Mouse (Mus musculus): ENCODE measurements around the gene Foxn1.

Gene Foxn1

GRCm38 (mm10) chr11:78358330-78359007, 27.9 kb downstream of the Foxn1 start:
- peak in 1 of 2 experiments; percentile 46 for DNase-seq (ENCODE audit: low spot score in 2 of 2)

GRCm38 (mm10) chr11:78355471-78356238, 30.7 kb downstream of the Foxn1 start:
- DNase-seq (ENCODE audit: low spot score in 2 of 2), result peak; percentile 58 to 75

GRCm38 (mm10) chr11:78354905-78355304, 31.5 kb downstream of the Foxn1 start:
- no peak for DNase-seq (ENCODE audit: low spot score in 2 of 2)

- no peak for DNase-seq (ENCODE audit: low spot score in 2 of 2)
Observed at GRCm38 (mm10) chr11:78353081-78353480, 33.3 kb downstream of the Foxn1 start.

- no peak for DNase-seq (ENCODE audit: low spot score in 2 of 2)
Observed at GRCm38 (mm10) chr11:78349441-78350358, 36.7 kb downstream of the Foxn1 start.

GRCm38 (mm10) chr11:78348474-78348873, 37.9 kb downstream of the Foxn1 start:
- DNase-seq (ENCODE audit: low spot score in 2 of 2), result no peak

- DNase-seq (ENCODE audit: low spot score in 2 of 2), result no peak
Observed at GRCm38 (mm10) chr11:78347908-78348307, 38.5 kb downstream of the Foxn1 start.

GRCm38 (mm10) chr11:78347070-78347754, 39.1 kb downstream of the Foxn1 start:
- DNase-seq (ENCODE audit: low spot score in 2 of 2), result peak; percentile 68 to 80

GRCm38 (mm10) chr11:78346326-78347069, 39.9 kb downstream of the Foxn1 start:
- DNase-seq (ENCODE audit: low spot score in 2 of 2), result no peak

GRCm38 (mm10) chr11:78345801-78346200, 40.6 kb downstream of the Foxn1 start:
- DNase-seq (ENCODE audit: low spot score in 2 of 2), result no peak

- no peak for DNase-seq (ENCODE audit: low spot score in 2 of 2)
Observed at GRCm38 (mm10) chr11:78344890-78345715, 41.3 kb downstream of the Foxn1 start.

GRCm38 (mm10) chr11:78344328-78344889, 41.9 kb downstream of the Foxn1 start:
- no peak for DNase-seq (ENCODE audit: low spot score in 2 of 2)

GRCm38 (mm10) chr11:78343381-78344327, 42.7 kb downstream of the Foxn1 start, which contains the start of gene Unc119:
Gene Unc119 (plus strand): TSS chr11:78343482.
- DNase-seq (ENCODE audit: low spot score in 2 of 2), result peak; percentile 57 to 75

GRCm38 (mm10) chr11:78341702-78342101, 44.7 kb downstream of the Foxn1 start:
- no peak for DNase-seq (ENCODE audit: low spot score in 2 of 2)

GRCm38 (mm10) chr11:78337040-78337439, 49.3 kb downstream of the Foxn1 start:
- DNase-seq (ENCODE audit: low spot score in 2 of 2), result no peak

GRCm38 (mm10) chr11:78333992-78334391, 52.4 kb downstream of the Foxn1 start:
- no peak for DNase-seq (ENCODE audit: low spot score in 2 of 2)

- DNase-seq (ENCODE audit: low spot score in 2 of 2), result no peak
Observed at GRCm38 (mm10) chr11:78332676-78333075, 53.7 kb downstream of the Foxn1 start.

- DNase-seq (ENCODE audit: low spot score in 2 of 2), result no peak
Observed at GRCm38 (mm10) chr11:78328512-78329056, 57.8 kb downstream of the Foxn1 start.

Data from cerebellum, postnatal 4 days (tissue).